Mouse (Mus musculus) CH12F3 (cell line): Measurements from ENCODE around the gene Sf3a3.

Experiments used
- in situ Hi-C: fragments of 300-500 bp; cut with MboI; formaldehyde crosslinking; loops from 2 replicates; pipeline ENCODE4 v1.14.3; 2020; ENCODE audit warnings: low sequenced_read_pairs

Sf3a3 gene

DNA sequence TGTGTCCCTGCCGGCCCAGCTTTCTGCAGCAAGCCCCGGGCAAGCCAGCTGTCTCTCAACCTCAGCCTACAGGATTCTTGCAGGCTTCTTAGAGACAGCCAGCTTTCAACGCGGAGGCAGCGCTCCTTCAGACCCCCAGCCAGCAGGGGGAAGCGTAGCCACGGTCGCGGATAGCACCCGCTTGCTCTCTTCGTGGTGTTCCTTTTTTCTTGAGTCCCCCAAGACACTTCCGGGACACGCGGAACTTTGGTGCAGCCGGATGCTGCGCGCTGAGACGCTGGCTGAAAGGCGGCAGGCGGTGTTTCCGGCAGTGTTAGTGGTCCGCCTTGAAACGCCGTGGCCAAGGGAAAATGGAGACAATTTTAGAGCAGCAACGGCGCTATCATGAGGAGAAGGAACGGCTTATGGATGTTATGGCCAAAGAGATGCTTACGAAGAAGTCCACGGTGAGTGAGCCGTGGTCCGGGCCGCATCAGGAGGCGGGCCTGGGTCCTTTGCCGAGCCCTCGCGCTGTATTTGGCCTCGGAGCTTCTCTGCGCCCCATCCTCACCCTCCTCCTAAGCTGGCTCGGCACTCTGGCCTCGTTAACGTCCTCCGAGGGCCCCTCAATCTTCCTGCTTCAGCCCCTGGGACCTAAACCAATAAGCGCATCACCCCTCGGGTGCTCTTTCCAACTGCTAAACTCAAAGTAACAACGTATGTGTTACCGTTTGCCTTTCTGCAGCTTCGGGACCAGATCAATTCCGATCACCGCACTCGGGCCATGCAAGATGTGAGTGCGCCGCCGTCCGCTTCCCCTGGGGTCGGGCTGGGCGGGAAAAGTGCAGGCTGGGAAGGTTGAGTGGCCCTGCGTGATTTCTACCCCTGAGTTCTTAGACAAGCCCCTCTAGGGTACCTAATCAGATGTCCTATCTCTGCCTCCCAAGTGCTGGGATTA lies at the start of gene Sf3a3:
Sf3a3 (plus strand) TSS at position 232 of the 937 bp plus-strand sequence.
- in situ Hi-C loops, result no loop called here

DNA sequence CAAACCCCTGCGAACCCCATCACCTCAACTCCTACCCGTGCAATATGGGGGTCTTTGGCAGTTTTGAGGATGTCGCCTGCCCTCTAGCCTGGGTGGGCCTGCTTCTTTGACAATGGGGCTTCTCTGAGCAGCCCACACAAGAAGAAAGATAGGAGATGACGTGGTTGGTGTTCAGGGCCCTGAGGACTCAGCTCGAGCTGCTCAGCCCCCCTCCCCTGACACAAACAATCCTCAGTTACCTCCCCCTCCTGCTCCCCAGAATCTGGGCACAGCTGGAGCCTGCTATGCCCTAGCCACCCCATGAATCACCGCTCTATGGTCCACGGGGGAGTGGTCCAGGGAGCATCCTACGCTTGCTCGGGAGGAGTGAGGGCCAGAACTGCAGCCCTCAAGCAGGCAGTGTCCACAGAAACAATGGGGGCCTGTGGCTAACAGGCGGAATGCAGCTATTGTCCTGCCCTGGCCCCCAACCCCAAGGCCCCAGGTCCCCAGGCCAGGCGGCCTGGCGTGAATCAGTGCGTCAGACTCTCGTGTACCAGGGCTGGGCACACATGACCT lies 47.0 kb upstream of the Sf3a3 start:
- in situ Hi-C loops, result no loop called here

DNA sequence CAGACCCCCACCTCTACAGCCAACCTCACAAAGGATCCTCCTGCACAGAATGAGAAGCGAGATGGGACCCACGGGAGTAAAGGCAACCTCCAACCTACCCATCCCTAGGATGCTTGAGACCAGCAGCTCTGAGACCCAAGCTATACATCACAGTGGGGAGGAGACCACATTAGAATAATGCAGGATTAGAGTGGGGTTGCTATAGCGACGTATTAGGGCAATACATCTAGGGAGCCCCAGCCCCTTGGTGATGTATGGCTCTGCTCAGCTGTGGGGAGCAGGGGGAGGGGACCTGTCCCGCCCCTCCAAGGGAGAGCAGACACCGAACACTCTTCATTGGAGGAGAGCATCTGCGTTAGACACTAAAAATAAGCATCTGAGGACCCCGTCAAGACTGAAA lies 46.5 kb upstream of the Sf3a3 start:
- in situ Hi-C loops, result no loop called here

DNA sequence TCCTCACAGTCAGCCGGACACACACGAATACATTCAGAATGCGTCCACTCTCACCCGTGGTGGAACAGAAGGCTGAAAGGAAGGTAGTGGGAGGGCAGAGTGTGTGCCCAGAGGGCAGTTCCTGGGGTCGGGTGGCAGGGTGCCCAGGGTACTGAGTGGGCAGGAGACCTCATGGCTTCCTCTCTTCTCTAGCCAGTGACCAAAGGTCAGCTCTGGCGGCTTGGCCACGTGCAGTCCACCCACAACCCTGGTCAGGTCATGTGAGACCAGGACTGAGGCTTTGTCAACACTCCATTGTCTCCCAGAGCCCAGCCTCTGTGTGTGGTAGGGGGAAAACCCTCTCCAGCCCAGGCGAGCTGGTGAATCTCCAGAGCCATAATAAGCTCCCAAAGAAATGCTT lies 44.3 kb upstream of the Sf3a3 start:
- in situ Hi-C loops, result loop anchor here (10.0 kb wide), 1 partner anchor 715 kb away; no protein-coding TSS in a partner anchor

DNA sequence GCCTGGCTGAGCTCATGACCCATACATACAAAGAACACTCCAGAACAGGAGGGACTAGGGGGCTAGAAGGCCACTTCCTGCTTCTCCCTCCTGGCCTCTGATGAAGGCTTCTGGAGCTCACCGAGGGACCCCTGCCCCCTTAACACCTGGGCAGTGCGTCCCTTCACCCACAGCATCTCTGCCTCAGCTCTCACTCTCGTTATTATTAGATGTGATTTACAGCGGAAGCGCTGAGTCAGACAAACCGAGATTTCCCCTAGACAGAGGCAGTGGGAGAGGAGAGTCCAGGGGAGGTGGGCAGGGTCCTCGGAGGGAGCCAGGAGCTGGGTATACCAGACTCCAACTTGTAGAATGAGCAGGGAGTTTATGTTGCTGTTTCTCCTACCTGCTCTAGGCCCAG lies 43.0 kb upstream of the Sf3a3 start:
- in situ Hi-C loops, result loop anchor here (10.0 kb wide), 1 partner anchor 717 kb away; no protein-coding TSS in a partner anchor

DNA sequence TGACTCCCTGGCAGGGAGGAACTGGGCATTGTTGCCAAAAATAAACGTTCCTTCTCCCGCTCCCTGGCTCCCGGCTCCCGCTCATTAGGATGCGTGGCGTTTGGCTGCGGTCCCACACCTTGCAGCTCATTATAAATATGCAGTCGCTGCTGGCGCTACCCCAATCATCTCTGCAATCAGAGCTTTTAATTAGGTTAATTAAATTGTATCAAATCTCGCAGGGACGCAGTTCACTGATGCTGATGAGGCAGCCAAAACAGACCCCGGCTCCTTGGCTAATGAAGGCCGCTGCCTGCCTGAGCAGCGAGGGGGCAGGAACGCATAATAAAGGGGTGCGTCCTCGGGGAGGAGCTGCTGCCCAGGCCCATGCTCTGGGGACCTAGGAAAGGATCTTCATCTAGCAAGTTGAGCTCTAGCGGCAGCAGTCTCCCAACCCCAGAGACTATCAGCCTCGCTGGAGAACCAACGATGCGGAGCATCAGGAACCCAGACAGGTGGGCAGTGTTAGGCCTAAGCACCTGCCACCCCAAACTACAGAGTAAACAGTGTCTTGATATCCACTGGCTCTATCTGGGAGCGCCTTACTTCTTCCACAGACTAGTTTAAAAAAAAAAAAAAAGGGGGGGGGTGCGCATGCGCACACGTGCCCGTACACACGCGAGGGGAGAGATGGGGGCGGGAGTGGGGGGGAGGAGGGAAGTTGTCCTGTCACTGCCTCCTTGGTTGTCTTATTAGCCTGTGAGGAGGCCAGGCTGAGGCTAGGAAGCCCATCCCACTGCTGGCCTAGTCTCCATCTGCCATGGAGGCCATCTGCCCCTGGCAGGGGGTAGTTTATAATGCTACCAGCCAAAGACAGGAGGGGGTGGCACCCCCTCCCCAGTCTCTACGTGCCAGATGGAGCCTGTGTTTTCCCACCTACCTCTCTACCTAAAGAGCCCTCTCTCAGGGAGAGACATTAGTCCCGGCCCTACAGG lies 41.9 kb upstream of the Sf3a3 start:
- in situ Hi-C loops, result loop anchor here (10.0 kb wide), 1 partner anchor 718 kb away; no protein-coding TSS in a partner anchor

DNA sequence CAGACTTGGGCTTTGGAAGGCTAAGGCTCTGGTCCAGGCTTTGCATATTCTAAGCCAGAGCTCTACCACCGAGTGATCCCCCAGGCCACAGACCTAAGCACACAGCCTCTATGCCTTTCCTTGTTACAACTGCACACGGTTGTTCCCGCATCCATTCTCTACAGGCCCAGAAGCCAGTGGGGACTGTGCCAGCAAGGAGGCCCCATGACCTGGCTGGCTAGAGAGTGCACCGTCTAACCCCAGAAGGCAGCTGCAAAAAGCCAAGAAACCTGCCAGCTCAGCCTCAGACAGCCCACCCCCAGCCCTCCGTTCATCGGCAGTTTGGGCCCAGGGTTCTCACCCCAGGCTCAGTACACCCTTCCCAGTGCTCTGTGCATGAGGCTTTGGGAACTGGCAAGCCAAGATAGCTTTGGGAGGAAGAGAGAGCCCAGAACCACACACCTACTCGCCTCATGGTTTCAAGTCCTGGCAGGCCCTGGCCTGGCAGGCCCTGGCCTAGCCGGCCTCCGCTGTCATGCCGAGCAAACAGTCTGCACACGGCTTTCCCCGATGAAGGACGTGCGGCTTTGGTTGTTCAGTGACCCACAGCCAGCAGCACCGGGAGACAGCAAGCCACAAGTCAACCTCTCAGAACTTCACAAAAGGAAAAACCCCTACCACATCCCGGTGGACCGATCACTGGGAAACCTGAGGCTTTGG lies 40.1 kb upstream of the Sf3a3 start:
- in situ Hi-C loops, result loop anchor here (10.0 kb wide), 1 partner anchor 720 kb away; no protein-coding TSS in a partner anchor

DNA sequence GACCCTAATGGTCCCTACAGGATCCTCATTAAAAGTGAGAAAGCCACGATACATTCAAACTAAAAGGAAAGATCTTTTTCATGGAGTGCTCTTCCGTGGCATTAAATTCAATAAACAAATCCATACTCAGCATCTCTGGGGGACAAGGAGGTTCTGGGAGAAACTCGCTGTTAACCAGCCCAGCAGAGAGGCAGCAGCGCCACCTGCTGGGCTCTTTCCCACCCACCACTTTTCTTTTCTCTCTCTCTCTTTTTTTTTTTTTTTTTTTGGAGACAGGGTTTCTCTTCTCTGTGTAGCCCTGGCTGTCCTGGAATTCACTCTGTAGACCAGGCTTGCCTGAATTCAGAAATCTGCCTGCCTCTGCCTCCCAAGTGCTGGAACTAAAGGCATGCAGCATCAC lies 39.5 kb upstream of the Sf3a3 start:
- in situ Hi-C loops, result loop anchor here (10.0 kb wide), 1 partner anchor 720 kb away; no protein-coding TSS in a partner anchor

DNA sequence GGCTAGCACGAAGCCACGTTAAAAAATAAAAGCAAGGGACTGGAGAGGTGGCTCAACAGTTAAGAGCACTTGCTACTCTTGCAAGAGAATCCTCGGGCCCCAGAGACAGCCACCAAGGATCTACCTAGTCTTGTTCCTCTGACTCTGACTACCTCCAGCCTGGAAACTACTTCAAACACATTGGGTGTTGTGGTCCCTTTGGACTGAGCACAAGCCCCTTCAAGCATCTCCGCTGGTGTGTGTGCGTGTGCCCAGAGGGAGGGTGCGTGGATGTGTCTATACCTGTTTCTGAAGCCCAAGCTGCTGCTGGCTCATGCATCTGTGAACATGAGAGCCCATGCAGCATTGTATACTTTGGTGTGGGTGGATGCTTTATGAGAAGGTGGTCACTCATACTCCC lies 38.6 kb upstream of the Sf3a3 start:
- in situ Hi-C loops, result loop anchor here (10.0 kb wide), 1 partner anchor 721 kb away; no protein-coding TSS in a partner anchor

DNA sequence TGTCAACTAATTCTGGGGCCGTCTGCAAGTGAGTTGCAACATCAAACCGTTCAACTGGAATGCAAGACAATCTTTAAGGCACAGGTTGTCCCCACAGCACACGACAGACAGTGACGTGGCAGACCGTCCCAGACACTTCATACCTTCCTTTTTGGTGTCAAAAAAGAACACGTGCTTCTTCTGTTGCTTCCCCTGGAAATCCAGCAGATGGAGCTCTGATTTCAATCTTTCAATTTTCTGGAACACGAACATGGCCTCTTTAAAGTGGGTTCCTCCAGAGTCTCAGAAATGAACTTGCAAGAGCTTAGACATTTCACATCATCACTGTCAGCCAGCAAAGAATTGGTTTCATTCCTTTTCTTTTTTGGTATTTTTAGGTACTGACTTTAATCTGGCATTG lies 32.3 kb upstream of the Sf3a3 start:
- in situ Hi-C loops, result no loop called here

DNA sequence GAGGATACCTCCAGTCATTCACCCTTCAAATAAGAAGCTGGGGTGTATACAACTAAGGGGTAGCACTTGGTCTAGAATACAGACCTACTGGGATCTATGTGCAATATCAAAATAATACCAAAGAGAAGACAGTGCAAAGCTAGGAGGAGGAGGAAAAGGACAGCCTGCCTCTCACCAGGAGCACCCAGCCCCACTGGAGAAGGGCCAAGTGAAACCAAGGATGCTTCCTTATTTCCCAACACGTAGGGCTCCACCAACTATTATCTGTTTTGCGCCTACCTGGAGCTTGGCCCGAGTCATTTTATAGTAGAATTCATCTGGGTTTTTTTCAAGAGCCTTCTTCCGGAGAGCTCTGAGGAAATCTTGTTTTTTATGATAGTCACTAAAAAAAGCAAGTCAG lies 31.1 kb upstream of the Sf3a3 start:
- in situ Hi-C loops, result no loop called here

DNA sequence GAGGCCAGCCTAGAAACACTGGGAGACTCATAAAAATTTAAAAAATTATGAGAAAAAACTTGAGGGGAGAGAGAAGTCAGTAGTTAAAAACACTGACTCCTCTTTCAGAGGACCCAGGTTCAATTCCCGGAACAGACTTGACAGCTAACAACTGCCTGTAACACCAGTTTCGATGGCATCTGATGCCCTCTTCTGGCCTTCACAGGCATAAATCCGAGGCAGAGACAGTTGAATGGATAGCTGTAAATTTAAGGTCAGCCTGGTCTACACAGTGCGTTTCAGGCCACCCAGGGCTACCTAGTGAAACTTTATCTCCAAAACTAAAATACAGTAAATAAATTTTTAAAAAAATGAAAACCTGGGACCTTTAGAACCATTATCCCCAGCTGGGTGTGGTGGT lies 29.6 kb upstream of the Sf3a3 start:
- in situ Hi-C loops, result no loop called here

DNA sequence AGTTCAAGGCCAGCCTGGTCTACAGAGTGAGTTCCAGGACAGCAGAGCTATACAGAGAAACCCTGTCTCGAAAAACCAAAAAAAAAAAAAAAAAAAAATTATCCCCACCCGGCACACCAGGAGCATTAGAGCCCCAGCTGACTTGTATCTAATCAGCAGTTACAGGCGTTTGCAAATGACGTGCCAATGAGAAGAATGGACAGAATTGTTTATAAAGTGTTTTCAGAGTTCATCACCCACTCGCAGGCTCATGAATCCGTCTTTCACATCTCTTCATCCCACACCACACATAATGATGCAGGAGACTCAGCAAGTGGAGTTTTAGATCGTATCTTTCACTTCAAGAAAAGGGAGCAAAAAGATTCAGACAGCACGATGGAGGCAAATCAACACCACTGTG lies 29.1 kb upstream of the Sf3a3 start:
- in situ Hi-C loops, result no loop called here

DNA sequence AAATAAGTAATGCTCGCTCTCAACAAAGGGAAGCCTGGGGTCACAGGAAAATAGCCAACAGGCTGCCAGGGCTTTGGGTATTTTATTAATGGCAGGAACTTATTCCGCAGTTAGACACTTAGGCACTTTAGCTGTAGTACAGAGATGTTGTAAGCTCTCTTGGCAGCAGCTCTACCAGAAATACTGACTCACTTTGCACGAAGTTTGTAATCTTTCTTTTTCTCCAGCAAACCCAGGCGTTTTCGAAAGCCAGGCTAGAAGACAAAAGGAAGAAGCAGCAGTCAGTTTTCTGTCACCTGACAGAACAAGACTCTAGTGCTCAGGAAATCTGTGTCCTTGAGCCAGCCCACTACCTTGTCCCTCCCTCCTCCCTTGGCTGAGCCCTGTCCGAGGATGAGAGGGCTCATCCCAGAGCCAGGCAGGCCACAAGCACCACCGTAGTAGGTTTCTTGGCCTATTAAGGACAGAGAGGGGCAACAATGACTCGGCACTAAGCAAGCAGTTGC lies 28.6 kb upstream of the Sf3a3 start:
- in situ Hi-C loops, result no loop called here

DNA sequence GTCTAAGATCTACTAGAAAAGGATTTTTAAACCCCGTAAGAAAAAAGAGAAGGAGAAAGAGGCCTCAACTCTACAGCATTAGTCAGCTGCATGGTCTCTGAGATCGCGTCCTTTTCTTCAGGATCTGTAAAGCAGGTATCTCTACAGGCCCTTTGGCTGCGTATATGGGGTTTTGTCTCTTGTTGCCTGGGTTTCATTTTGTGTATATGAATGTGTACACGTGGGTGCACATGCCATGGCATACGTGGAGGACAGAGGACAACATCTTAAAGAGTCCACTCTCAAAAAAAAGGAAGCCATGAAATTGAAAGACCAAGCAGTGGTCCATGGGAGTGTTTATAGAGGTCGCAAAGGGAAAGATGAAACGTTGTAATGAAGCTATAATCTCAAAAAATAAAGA lies 23.1 kb upstream of the Sf3a3 start:
- in situ Hi-C loops, result no loop called here

DNA sequence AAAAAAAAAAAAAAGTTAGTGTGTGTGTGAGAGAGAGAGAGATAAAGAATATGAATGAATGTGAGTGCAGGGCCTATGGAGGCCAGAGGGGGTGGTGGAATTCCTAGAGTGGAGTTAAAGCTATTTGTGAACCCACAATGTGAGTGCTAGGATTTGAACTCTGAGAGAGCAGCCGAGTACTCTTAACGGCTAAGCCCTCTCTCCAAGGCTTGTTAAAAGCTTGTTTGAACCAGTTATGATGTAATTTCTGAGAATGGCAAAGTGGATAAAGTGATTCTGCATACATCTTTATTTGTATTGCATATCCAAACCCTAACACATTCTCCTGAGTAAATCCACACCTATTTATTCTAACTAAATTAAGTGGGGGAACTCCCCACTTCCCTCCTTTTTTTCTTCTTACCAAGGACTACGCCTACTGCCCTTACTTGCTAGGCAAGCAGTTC lies 22.1 kb upstream of the Sf3a3 start:
- in situ Hi-C loops, result no loop called here

DNA sequence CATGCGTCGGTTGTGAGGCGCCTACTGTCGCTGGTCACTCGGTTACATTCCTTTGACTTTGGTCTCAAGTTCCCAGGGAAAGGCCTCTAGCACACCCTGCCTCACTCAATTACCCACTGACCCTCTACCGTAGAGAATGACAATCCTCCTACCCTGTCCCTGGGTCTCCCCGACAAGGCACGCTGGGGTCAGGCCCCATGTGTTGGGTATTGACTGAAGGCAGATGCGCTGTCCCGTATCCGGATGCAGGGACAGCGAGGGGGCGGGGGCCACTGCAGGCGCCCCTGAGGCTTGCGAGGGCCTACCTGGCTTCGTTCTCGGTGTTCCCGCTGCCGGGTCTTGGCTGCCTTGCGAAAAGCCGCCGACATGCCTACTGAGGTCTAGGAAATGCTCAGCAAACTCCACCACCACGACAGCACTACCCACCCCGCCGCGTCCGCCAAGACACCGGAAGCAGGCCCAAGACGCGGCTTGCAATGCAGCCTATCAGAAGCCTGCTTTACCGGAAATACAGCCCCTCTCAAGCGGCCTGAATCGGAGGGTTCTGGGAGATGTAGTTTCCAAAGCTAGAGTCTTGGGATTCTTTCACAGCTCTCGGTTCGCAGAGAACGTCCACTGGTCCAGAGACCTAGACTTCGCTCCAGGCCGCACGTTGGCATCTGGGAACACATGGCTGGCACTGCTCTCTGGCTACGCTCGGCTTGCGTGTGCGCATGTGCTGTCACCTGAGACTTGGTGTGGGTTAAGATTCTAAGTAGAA lies 21.3 kb upstream of the Sf3a3 start, which contains the start of gene Utp11:
Utp11 (minus strand) TSS at position 466 of the 760 bp plus-strand sequence.
- in situ Hi-C loops, result no loop called here

DNA sequence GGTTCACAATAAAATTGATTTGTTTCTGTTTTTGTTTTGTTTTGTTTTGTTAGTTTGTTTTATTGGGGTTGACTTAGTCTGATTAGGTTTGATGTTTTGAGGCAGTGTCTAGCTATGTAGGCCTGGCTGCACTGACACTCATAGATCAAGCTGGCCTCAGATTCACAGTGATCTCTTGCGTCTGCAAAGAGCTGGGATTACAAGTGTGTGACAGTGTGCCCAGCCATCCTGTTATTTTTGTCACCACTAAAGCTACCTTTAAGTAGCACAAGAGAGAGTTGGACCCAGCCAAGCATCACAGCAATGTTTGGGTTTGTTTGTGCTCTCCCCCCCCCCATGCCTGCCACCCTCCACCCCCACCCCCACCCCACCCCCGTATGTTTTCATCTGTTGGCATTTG lies 20.0 kb upstream of the Sf3a3 start:
- in situ Hi-C loops, result no loop called here
